Mouse (Mus musculus): ENCODE data around the gene Mdm1.
"Not testable (repeated sequence)": the region's sequence is repeated elsewhere in the genome, so short reads cannot be mapped to it uniquely, and the experiment has no call there.

Gene Mdm1

GRCm38 (mm10) chr10:118122441-118123162, 19.0 kb upstream of the Mdm1 start:
- DNase-seq (ENCODE audit: low spot score): no peak

- no peak for DNase-seq (ENCODE audit: low spot score)
Observed at GRCm38 (mm10) chr10:118125236-118125635, 16.4 kb upstream of the Mdm1 start.

DNA sequence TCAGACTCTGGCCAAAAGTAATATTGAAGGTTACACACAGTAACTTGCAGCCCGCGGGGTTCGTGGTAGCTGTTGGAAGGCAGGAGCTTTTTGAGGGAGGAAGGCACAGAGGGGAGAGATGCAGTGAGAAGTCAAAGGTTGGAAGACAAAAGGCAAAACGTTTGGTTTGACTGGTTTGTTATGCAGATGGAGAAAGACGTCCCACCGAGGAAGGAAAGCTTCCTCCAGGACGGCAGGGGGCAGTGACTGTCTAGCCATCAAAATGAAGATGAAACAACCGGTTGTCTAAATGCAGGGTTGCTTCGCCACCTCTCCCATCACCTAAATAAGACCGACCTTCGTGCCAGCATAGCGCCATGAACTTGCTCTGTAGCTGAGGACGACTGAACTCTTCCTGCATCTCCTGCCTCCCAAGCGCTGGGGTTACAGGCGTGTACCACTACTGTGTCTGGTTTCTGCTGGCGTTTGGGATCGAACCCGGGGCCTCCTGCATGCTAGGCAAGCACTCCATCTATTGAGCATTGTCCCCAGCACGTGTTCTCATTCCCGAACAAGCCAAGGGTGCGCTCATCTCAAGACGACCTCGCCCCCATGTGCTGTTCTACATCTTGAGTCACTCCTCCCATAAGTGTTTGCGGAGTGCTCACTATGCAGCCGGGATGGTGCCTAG, 15.7 kb upstream of the Mdm1 start:
- no peak for DNase-seq (ENCODE audit: low spot score)

GRCm38 (mm10) chr10:118129001-118129682, 12.5 kb upstream of the Mdm1 start:
- DNase-seq (ENCODE audit: low spot score): no peak

DNA sequence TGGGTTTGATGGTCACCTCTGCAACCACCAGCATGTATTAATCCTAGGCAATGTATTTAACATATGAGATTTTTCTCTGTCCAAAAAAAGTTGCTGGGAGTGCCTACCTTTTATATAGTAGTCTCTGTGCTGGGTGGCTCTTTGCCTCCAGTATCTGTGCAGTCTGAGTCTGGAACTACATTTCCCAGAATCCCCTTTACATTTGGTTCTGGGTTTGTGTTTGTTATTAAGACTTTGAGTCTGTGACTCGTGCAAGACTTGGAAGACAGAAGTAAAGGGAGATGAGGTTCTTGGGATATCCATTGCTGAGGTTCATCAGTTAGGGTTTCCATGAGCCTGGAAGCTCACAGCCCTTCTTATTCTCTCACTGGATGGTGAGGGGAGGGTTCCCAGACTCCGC, 11.6 kb upstream of the Mdm1 start:
- no peak for DNase-seq (ENCODE audit: low spot score)

DNA sequence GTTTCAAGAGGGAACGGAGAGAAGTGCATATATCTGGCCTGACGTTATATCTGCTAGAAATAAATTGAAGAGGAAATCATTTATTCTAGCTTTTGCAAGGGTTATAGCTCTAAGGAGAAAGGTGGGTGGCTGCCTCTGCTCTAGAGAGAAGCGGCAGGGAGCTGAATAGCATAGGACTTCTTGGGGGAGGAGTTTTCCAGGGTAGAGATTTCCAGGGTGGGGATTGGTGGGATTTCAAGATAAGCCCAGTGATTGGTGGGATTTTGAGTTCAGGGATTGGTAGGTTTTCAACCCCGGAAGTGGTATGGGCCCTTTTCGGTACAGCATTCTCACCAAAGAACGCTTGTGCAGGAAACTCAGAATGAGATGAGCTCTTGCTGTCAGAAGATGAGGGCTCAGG, 8.6 kb upstream of the Mdm1 start:
- no peak for DNase-seq (ENCODE audit: low spot score)

DNA sequence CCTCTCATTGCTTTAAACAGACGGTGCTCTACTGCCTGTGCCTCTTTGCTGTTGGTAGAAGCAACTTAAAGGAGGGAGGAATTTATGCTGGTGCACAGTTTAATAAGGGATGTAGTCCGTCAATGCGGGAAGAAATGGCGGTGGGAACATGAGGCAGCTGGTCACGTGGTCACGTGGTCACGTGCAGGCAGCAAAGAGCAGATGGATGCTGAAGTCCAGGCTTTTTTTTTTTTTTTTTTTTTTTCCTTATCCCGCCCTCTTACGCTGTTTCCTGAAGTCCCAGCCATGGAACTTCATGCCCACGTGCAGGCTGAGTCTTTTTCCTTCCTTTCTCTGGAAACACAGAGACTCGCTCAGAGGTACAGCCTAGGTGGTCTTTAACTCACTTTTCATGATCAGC, 3.1 kb upstream of the Mdm1 start:
- DNase-seq (ENCODE audit: low spot score): no peak

GRCm38 (mm10) chr10:118139837-118140570, 1.6 kb upstream of the Mdm1 start:
- DNase-seq (ENCODE audit: low spot score): no peak

DNA sequence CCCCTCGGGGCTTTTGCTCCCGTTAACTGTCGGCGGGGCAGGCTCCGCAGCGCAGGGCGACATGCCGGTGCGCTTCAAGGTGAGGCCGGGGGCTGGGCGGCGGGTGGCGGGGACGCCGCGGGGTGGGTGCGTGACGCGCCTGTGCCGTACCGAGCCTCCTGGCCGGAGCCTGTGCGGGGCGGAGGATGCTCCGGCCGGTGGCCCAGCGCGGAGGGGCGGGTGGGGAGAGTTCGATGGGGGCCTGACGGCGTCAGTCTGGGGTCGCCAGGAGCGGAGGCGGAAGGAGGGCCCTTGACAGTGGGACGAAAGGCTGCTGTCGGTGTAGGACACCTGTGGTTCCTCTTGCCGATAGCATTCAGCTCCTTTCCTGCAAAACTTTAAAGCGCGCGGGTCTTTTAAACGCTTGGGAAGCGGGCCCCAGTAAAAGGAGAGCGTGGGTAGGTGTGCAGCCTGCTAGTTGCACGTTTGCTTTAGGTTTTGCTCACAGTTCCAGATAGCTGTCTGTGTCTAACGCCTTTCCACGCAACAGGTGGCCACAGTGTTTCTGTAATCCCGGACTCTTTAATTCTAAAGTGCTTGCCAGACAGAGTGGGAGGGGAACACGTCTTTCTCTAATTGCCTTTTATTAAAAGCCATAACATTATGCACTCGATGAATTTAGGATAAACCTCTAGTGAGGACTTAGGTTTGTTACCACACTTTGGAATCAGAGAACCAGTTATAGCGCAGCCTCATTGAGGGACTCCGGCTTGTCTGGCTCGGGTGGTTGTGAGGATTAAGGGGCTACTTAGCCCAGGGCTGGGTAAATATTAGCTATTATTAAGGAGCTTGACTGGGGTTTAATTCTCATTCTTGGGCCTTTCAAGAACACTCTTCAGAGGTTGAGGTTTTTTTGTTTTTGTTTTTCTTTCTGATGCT, 532 bp downstream of the Mdm1 start:
- no peak for DNase-seq (ENCODE audit: low spot score)

- no peak for DNase-seq (ENCODE audit: low spot score)
Observed at GRCm38 (mm10) chr10:118149381-118149780, 7.8 kb downstream of the Mdm1 start.

GRCm38 (mm10) chr10:118150866-118151265, 9.3 kb downstream of the Mdm1 start:
- DNase-seq (ENCODE audit: low spot score): no peak

- no peak for DNase-seq (ENCODE audit: low spot score)
Observed at GRCm38 (mm10) chr10:118155932-118156331, 14.3 kb downstream of the Mdm1 start.

- no peak for DNase-seq (ENCODE audit: low spot score)
Observed at GRCm38 (mm10) chr10:118161131-118161530, 19.5 kb downstream of the Mdm1 start.

GRCm38 (mm10) chr10:118169212-118169611, 27.6 kb downstream of the Mdm1 start:
- no peak for DNase-seq (ENCODE audit: low spot score)

GRCm38 (mm10) chr10:118172416-118172815, 30.8 kb downstream of the Mdm1 start:
- no peak for DNase-seq (ENCODE audit: low spot score)

DNA sequence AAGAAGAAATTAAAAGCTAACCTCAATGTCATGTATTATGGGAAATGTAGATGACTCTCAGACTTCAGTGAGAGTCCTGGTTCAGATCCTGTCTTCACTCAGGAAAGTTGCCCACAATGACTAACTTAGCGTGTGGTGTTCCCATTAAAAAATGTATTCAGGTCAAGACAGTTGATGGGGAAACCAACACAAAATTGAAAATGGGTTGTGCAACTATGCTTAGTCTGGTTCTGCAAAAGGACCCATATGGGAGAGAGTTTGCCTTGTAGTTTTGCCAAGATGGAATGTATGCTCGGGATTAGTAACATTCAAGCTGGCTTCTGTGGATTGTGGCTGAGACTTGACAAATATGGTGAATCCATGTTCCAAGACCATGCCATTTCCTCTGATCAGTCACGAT, 31.3 kb downstream of the Mdm1 start:
- DNase-seq (ENCODE audit: low spot score): no peak

DNA sequence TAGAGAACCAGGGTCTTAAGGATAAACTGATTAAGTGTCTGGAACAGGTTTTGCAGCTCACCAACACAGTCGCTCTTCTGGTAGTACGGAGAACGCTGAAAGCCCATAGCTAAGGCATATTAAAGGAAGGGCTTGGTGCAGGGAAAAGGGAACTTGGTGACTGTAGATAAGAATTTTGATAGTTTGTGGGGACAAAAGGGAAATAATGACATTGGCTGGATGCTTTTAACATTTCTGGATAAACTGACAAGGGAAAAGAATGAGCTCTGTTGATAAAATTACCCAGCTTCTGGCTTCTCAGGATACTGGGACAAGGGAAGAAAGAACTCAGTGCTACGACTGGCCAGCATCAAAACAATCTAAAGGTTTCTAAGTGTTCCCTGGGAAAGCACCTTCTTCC, 33.9 kb downstream of the Mdm1 start:
- not testable (repeated sequence) for DNase-seq (ENCODE audit: low spot score)

GRCm38 (mm10) chr10:118178735-118179151, 37.1 kb downstream of the Mdm1 start:
- DNase-seq (ENCODE audit: low spot score): no peak

- DNase-seq (ENCODE audit: low spot score): no peak
Observed at GRCm38 (mm10) chr10:118179265-118179664, 37.7 kb downstream of the Mdm1 start.

GRCm38 (mm10) chr10:118195150-118195549, 53.5 kb downstream of the Mdm1 start:
- not testable (repeated sequence) for DNase-seq (ENCODE audit: low spot score)

- no peak for DNase-seq (ENCODE audit: low spot score)
Observed at GRCm38 (mm10) chr10:118204642-118205041, 63.0 kb downstream of the Mdm1 start, which contains the start of gene Il22. Gene Il22 (plus strand): TSS chr10:118204942.

Measured in c-Kit-positive CD71-positive TER-119-positive erythroid progenitor cells, embryonic 14.5 days (primary cell).